Mouse (Mus musculus) forebrain, embryonic 14.5 days (tissue): ENCODE data around the gene Arhgef18. TPM values are rescaled to one million over a fixed set of nuclear protein-coding genes. Genes with fewer than 3 reads are reported as not detected.

Source experiments
- ATAC-seq: fragments of 200-750 bp; cut with Nextera tagmentation; 2 replicates; pipeline ENCODE4 v1.8.0; 2017; ENCODE audit warnings: mild to moderate bottlenecking, moderate library complexity
- DNase-seq: peaks from one replicate; pipeline ENCODE4 v3.0.0-alpha.2; 2015; ENCODE audit warnings: low spot score
- H3K27ac ChIP-seq: fragments of 300-500 bp; sonication (generic); 2 replicates; pipeline ENCODE4 v1.5.1; 2014; ENCODE audit warnings: low read depth, mild to moderate bottlenecking, control low read depth, low read length, moderate library complexity
- H3K27me3 ChIP-seq: fragments of 300-500 bp; sonication (generic); replicated peaks from 2 replicates; pipeline ENCODE4 v1.6.1; 2014; ENCODE audit warnings: low read length, control low read depth, mixed read lengths; ENCODE audit not compliant: control insufficient read depth, insufficient read depth
- H3K36me3 ChIP-seq: fragments of 300-500 bp; sonication (generic); 2 replicates; pipeline ENCODE4 v1.6.1; 2014; ENCODE audit warnings: low read length, control low read depth; ENCODE audit not compliant: control insufficient read depth, insufficient read depth
- H3K4me1 ChIP-seq: fragments of 300-500 bp; sonication (generic); 2 replicates; pipeline ENCODE4 v1.6.1; 2014; ENCODE audit warnings: antibody characterized with exemption, low read length, control low read depth; ENCODE audit not compliant: control insufficient read depth, insufficient read depth
- H3K4me2 ChIP-seq: fragments of 300-500 bp; sonication (generic); 2 replicates; pipeline ENCODE4 v1.6.1; 2014; ENCODE audit warnings: mild to moderate bottlenecking, control low read depth, low read length
- H3K4me3 ChIP-seq: fragments of 300-500 bp; sonication (generic); 2 replicates; pipeline ENCODE4 v1.5.1; 2014; ENCODE audit warnings: low read depth, low read length, control low read depth
- H3K9ac ChIP-seq: fragments of 300-500 bp; sonication (generic); 2 replicates; pipeline ENCODE4 v1.6.1; 2014; ENCODE audit warnings: mild to moderate bottlenecking, low read length, control low read depth, moderate library complexity
- H3K9me3 ChIP-seq: fragments of 300-500 bp; sonication (generic); replicated peaks from 2 replicates; pipeline ENCODE4 v1.6.1; 2016; ENCODE audit warnings: low read length, control low read depth, mixed read lengths; ENCODE audit not compliant: control insufficient read depth
- WGBS: fragments of 180-500 bp; shearing (Covaris S2); extraction: QIAGEN DNeasy Blood & Tissue Kit; methylation state at CpG from one replicate; pipeline ENCODE4 v1.1.7; 2014; 5-methylcytosine and 5-hydroxymethylcytosine counted together
- polyA plus RNA-seq: library from polyadenylated mRNA; unstranded; fragments of >200 nt; fragmentation: Nextera tagmentation; extraction: Ambion mirVana; gene quantifications from 2 replicates; pipeline ENCODE4 v1.2.1, GENCODE M21; 2014

The Arhgef18 gene
- polyA plus RNA-seq, 1 experiment from 2014 or later, result 8.6 TPM

DNA sequence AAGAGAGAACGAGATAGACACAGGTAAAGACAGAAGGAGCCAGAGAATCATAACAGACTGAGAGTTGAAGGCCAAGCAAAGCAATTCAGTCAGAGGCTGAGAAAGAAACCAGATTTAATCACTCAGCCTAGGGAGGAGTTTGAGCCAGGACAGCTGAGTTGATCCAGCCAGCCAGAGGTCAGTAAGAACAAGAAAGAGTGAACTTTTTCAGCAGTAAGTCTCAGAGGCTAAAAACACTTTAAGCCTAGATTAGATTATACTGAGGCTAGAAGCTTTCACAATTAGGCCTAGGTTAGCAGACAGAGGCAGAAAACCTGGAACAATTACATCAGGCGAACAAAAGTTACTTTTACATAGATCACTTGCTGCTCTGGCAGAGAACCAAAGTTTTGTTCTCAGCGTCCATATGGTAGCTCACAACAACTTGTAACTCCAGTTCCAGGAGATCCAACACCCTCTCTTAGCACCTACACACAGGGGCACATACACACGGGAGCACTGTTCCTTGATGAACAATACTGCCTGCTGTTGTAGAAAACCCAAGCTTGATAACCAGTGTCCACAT, 87.5 kb downstream of the Arhgef18 start:
- no peak overlapping the region for H3K27ac ChIP-seq
- ATAC-seq (no peak), DNase-seq (no peak)
- H3K36me3 ChIP-seq, result no peaks in the 10 kb centered on the region
- no peaks in the 10 kb centered on the region for H3K27me3 ChIP-seq
- H3K4me1 ChIP-seq, result no peaks in the 10 kb centered on the region
- no peak overlapping the region for H3K9ac ChIP-seq
- 74% methylated on average over 4 of the region's 4 CpGs for WGBS
- no peaks in the 10 kb centered on the region for H3K9me3 ChIP-seq
- H3K4me2 ChIP-seq, result no peak overlapping the region
- H3K4me3 ChIP-seq, result no peak overlapping the region

GRCm38 (mm10) chr8:3481605-3482004, 88.8 kb downstream of the Arhgef18 start:
- no peaks in the 10 kb centered on the region for H3K4me1 ChIP-seq
- no peak overlapping the region for H3K4me2 ChIP-seq
- 67% methylated on average over 5 of the region's 5 CpGs for WGBS
- ATAC-seq, result no peak
- DNase-seq, result no peak
- H3K9ac ChIP-seq, result no peak overlapping the region
- H3K36me3 ChIP-seq, result no peaks in the 10 kb centered on the region
- H3K27me3 ChIP-seq, result no peaks in the 10 kb centered on the region
- H3K27ac ChIP-seq, result no peak overlapping the region
- H3K9me3 ChIP-seq, result no peaks in the 10 kb centered on the region
- no peak overlapping the region for H3K4me3 ChIP-seq

- WGBS, result 91% methylated on average over 22 of the region's 22 CpGs
Measured at GRCm38 (mm10) chr8:3482240-3482740, 89.5 kb downstream of the Arhgef18 start.

GRCm38 (mm10) chr8:3483546-3483945, 90.7 kb downstream of the Arhgef18 start:
- H3K4me1 ChIP-seq, result no peaks in the 10 kb centered on the region

More at GRCm38 (mm10) chr8:3482240-3482740, 89.5 kb downstream of the Arhgef18 start:
- no peak for DNase-seq
- Histone ChIP-seq H3K4me3 (no peak overlapping the region), H3K4me1 (no peaks in the 10 kb centered on the region), H3K27me3 (no peaks in the 10 kb centered on the region), H3K9ac (no peak overlapping the region), H3K9me3 (no peaks in the 10 kb centered on the region), H3K27ac (no peak overlapping the region), H3K4me2 (no peak overlapping the region), H3K36me3 (no peaks in the 10 kb centered on the region)
- no peak for ATAC-seq

DNA sequence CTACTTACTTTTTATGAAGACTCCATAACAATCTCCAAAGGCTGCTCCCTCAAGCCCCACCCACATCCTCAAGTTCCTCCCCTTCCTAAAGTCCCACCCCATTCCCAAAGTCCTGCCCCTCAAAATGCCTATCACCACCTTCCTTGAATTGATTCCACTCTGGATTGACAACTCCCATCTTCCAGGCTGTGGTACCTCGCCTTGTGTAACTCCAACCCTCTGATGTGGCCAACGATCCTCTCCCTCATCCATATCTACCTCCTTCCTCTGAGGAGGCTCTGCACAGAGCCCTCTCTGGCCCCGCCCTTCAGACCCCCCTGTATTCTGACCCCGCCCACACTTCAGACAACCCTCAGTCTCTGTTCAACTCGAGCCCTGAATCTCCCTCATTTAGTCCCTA, 92.4 kb downstream of the Arhgef18 start:
- ATAC-seq (no peak), DNase-seq (no peak)
- 32% methylated on average over 5 of the region's 5 CpGs for WGBS
- Histone ChIP-seq H3K36me3 (no peaks in the 10 kb centered on the region), H3K9ac (no peak overlapping the region), H3K9me3 (no peaks in the 10 kb centered on the region), H3K27ac (no peak overlapping the region), H3K27me3 (no peaks in the 10 kb centered on the region), H3K4me2 (no peak overlapping the region), H3K4me3 (no peak overlapping the region), H3K4me1 (no peaks in the 10 kb centered on the region)

More at GRCm38 (mm10) chr8:3483546-3483945, 90.7 kb downstream of the Arhgef18 start:
- DNase-seq (no peak), ATAC-seq (no peak)
- H3K4me3 ChIP-seq, result no peak overlapping the region
- H3K9me3 ChIP-seq, result no peaks in the 10 kb centered on the region
- whole genome bisulfite sequencing, result 87% methylated on average over 7 of the region's 7 CpGs
- H3K27ac ChIP-seq, result no peak overlapping the region
- no peak overlapping the region for H3K4me2 ChIP-seq
- no peaks in the 10 kb centered on the region for H3K27me3 ChIP-seq
- no peak overlapping the region for H3K9ac ChIP-seq
- H3K36me3 ChIP-seq, result no peaks in the 10 kb centered on the region

- H3K27me3 ChIP-seq, result no peaks in the 10 kb centered on the region
- H3K9me3 ChIP-seq, result no peaks in the 10 kb centered on the region
- peak within 1 kb of the TSS; percentile 90 for H3K4me3 ChIP-seq
- ATAC-seq (peak; percentile 95), DNase-seq (peak; percentile 88)
- under 1% methylated on average over 48 of the region's 64 CpGs for WGBS
- peak within 1 kb of the TSS; percentile 99 for H3K9ac ChIP-seq
- H3K27ac ChIP-seq, result peak within 1 kb of the TSS; percentile 91
- H3K4me1 ChIP-seq, result peaks cover 6% of the 10 kb centered on the region; the same call in 1 of the 2 replicates
- peak within 1 kb of the TSS; percentile 78 for H3K4me2 ChIP-seq
- H3K36me3 ChIP-seq, result peaks cover 34% of the 10 kb centered on the region
Measured at GRCm38 (mm10) chr8:3492901-3493844, 100.4 kb downstream of the Arhgef18 start, which contains the start of gene Zfp358. Gene Zfp358 (plus strand): TSS chr8:3493138.

- Histone ChIP-seq H3K27me3 (no peaks in the 10 kb centered on the region), H3K4me2 (peak overlapping the region; percentile 78), H3K9ac (peak overlapping the region; percentile 99), H3K36me3 (peaks cover 34% of the 10 kb centered on the region), H3K27ac (peak overlapping the region; percentile 91; the same call in 1 of the 2 replicates), H3K9me3 (no peaks in the 10 kb centered on the region), H3K4me3 (peak overlapping the region; percentile 90), H3K4me1 (peaks cover 6% of the 10 kb centered on the region; the same call in 1 of the 2 replicates)
- peak; percentile 12 for DNase-seq
- 37% methylated on average over 6 of the region's 6 CpGs for WGBS
- ATAC-seq, result peak; percentile 4; the same call in 1 of the 2 replicates
Measured at GRCm38 (mm10) chr8:3493845-3494208, 101.0 kb downstream of the Arhgef18 start.

- H3K9me3 ChIP-seq, result no peaks in the 10 kb centered on the region
- WGBS, result 96% methylated on average over 44 of the region's 44 CpGs
Measured at GRCm38 (mm10) chr8:3495578-3496427, 103.0 kb downstream of the Arhgef18 start.

More at GRCm38 (mm10) chr8:3495578-3496427, 103.0 kb downstream of the Arhgef18 start:
- H3K27me3 ChIP-seq, result no peaks in the 10 kb centered on the region
- DNase-seq (no peak), ATAC-seq (no peak)
- peaks cover 7% of the 10 kb centered on the region; the same call in 1 of the 2 replicates for H3K4me1 ChIP-seq
- no peak overlapping the region for H3K4me3 ChIP-seq
- H3K36me3 ChIP-seq, result peaks cover 34% of the 10 kb centered on the region
- no peak overlapping the region for H3K9ac ChIP-seq
- H3K4me2 ChIP-seq, result no peak overlapping the region
- H3K27ac ChIP-seq, result no peak overlapping the region
